Mouse (Mus musculus) midbrain, embryonic 11.5 days (tissue): ENCODE measurements at regions not wholly inside any gene's neighbourhood (a gene's known extent, or its start where the extent isn't known, plus 50 kb on each side); places are given as distances from the start of the nearest gene placed in this dataset.
A peak's percentile ranks its signal among the peaks of the same experiment; 100 is the strongest.

Experiments used
- ATAC-seq: fragments of 200-750 bp; cut with Nextera tagmentation; 2 replicates; pipeline ENCODE4 v1.8.0; 2017; ENCODE audit warnings: moderate TSS enrichment, moderate library complexity; ENCODE audit not compliant: low FRiP score
- DNase-seq: peaks from one replicate; pipeline ENCODE4 v3.0.0; 2015; ENCODE audit warnings: low spot score; ENCODE audit errors: missing footprints
- H3K27ac ChIP-seq: fragments of 300-500 bp; sonication (generic); 2 replicates; pipeline ENCODE4 v1.5.1; 2014; ENCODE audit warnings: low read depth, low read length
- H3K27me3 ChIP-seq: fragments of 300-500 bp; sonication (generic); 2 replicates; pipeline ENCODE4 v1.6.1; 2014; ENCODE audit warnings: mild to moderate bottlenecking, low read length, moderate library complexity, mixed read lengths; ENCODE audit not compliant: control insufficient read depth, insufficient read depth
- H3K36me3 ChIP-seq: fragments of 300-500 bp; sonication (generic); 2 replicates; pipeline ENCODE4 v1.6.1; 2014; ENCODE audit warnings: mild to moderate bottlenecking, low read length, moderate library complexity, mixed read lengths; ENCODE audit not compliant: control insufficient read depth, insufficient read depth
- H3K4me1 ChIP-seq: fragments of 300-500 bp; sonication (generic); 2 replicates; pipeline ENCODE4 v1.6.1; 2014; ENCODE audit warnings: low read length; ENCODE audit not compliant: control insufficient read depth, insufficient read depth
- H3K4me2 ChIP-seq: fragments of 300-500 bp; sonication (generic); 2 replicates; pipeline ENCODE4 v1.6.1; 2014; ENCODE audit warnings: mild to moderate bottlenecking, moderate library complexity
- H3K4me3 ChIP-seq: fragments of 300-500 bp; sonication (generic); 2 replicates; pipeline ENCODE4 v1.5.1; 2014; ENCODE audit warnings: low read depth, low read length
- H3K9ac ChIP-seq: fragments of 300-500 bp; sonication (generic); 2 replicates; pipeline ENCODE4 v1.6.1; 2014; ENCODE audit warnings: low read length
- H3K9me3 ChIP-seq: fragments of 300-500 bp; sonication (generic); 2 replicates; pipeline ENCODE4 v1.6.1; 2016; ENCODE audit warnings: low read length; ENCODE audit not compliant: control insufficient read depth
- WGBS: fragments of 180-500 bp; shearing (Covaris S2); extraction: QIAGEN DNeasy Blood & Tissue Kit; methylation state at CpG from one replicate; pipeline ENCODE4 v1.1.7; 2014; 5-methylcytosine and 5-hydroxymethylcytosine counted together

- no peaks in the 10 kb centered on the region for H3K27me3 ChIP-seq
- no peak overlapping the region for H3K4me3 ChIP-seq
- H3K9me3 ChIP-seq: no peaks in the 10 kb centered on the region
- no peak for ATAC-seq
- WGBS: 91% methylated on average over 3 of the region's 3 CpGs
- H3K27ac ChIP-seq: no peak overlapping the region
- no peaks in the 10 kb centered on the region for H3K36me3 ChIP-seq
- DNase-seq: no peak
- no peak overlapping the region for H3K4me2 ChIP-seq
- H3K4me1 ChIP-seq: no peaks in the 10 kb centered on the region
- no peak overlapping the region for H3K9ac ChIP-seq
These were observed 183.1 kb downstream of the Gm12728 start for GRCm38 (mm10) chr4:105972736-105973135.

- Histone ChIP-seq H3K9me3 (no peaks in the 10 kb centered on the region), H3K27me3 (no peaks in the 10 kb centered on the region), H3K9ac (no peak overlapping the region), H3K4me1 (no peaks in the 10 kb centered on the region), H3K4me3 (no peak overlapping the region), H3K36me3 (no peaks in the 10 kb centered on the region), H3K27ac (no peak overlapping the region), H3K4me2 (no peak overlapping the region)
- 87% methylated on average over 6 of the region's 6 CpGs for WGBS
- no peak for ATAC-seq
- DNase-seq: no peak
These were observed 184.2 kb downstream of the Gm12728 start for GRCm38 (mm10) chr4:105973769-105974397.

GRCm38 (mm10) chr4:105974948-105975347 lies 185.3 kb downstream of the Gm12728 start:
- no peak overlapping the region for H3K4me3 ChIP-seq
- no peaks in the 10 kb centered on the region for H3K27me3 ChIP-seq
- no peaks in the 10 kb centered on the region for H3K36me3 ChIP-seq
- no peaks in the 10 kb centered on the region for H3K4me1 ChIP-seq
- ATAC-seq (no peak), DNase-seq (no peak)
- 74% methylated on average over 4 of the region's 4 CpGs for WGBS
- H3K9ac ChIP-seq: no peak overlapping the region
- no peak overlapping the region for H3K27ac ChIP-seq
- H3K9me3 ChIP-seq: no peaks in the 10 kb centered on the region
- no peak overlapping the region for H3K4me2 ChIP-seq

- H3K27ac ChIP-seq: no peak overlapping the region
- no peaks in the 10 kb centered on the region for H3K4me1 ChIP-seq
- WGBS: 90% methylated on average over 5 of the region's 5 CpGs
- H3K36me3 ChIP-seq: no peaks in the 10 kb centered on the region
- H3K27me3 ChIP-seq: no peaks in the 10 kb centered on the region
- H3K9ac ChIP-seq: no peak overlapping the region
- H3K4me2 ChIP-seq: no peak overlapping the region
- H3K4me3 ChIP-seq: no peak overlapping the region
- DNase-seq: no peak
- no peak for ATAC-seq
- no peaks in the 10 kb centered on the region for H3K9me3 ChIP-seq
These were observed 189.4 kb downstream of the Gm12728 start for GRCm38 (mm10) chr4:105979048-105979447.

GRCm38 (mm10) chr4:105983018-105983417 lies 193.3 kb downstream of the Gm12728 start:
- H3K27me3 ChIP-seq: no peaks in the 10 kb centered on the region
- no peaks in the 10 kb centered on the region for H3K36me3 ChIP-seq
- H3K4me3 ChIP-seq: no peak overlapping the region
- H3K4me1 ChIP-seq: no peaks in the 10 kb centered on the region
- WGBS: 89% methylated on average over 1 of the region's 1 CpGs
- peak; percentile 41 for DNase-seq
- no peak overlapping the region for H3K9ac ChIP-seq
- H3K9me3 ChIP-seq: no peaks in the 10 kb centered on the region
- H3K4me2 ChIP-seq: no peak overlapping the region
- no peak overlapping the region for H3K27ac ChIP-seq
- no peak for ATAC-seq

- WGBS: 87% methylated on average over 5 of the region's 5 CpGs
These were observed 198.4 kb downstream of the Gm12728 start for GRCm38 (mm10) chr4:105987963-105988602.

GRCm38 (mm10) chr4:105992581-105993127 lies 203.0 kb downstream of the Gm12728 start:
- H3K36me3 ChIP-seq: no peaks in the 10 kb centered on the region
- no peak overlapping the region for H3K4me2 ChIP-seq
- no peaks in the 10 kb centered on the region for H3K4me1 ChIP-seq
- no peak overlapping the region for H3K4me3 ChIP-seq
- H3K27ac ChIP-seq: no peak overlapping the region
- no peaks in the 10 kb centered on the region for H3K9me3 ChIP-seq
- H3K27me3 ChIP-seq: no peaks in the 10 kb centered on the region
- ATAC-seq: no peak
- H3K9ac ChIP-seq: no peak overlapping the region
- WGBS: 83% methylated on average over 6 of the region's 6 CpGs
- DNase-seq: no peak

More at GRCm38 (mm10) chr4:105987963-105988602, 198.4 kb downstream of the Gm12728 start:
- Histone ChIP-seq H3K9ac (no peak overlapping the region), H3K4me1 (no peaks in the 10 kb centered on the region), H3K4me3 (no peak overlapping the region), H3K36me3 (no peaks in the 10 kb centered on the region), H3K27me3 (no peaks in the 10 kb centered on the region), H3K9me3 (no peaks in the 10 kb centered on the region), H3K4me2 (no peak overlapping the region), H3K27ac (no peak overlapping the region)
- DNase-seq: no peak
- ATAC-seq: no peak

- DNase-seq: no peak
These were observed 204.7 kb downstream of the Gm12728 start for GRCm38 (mm10) chr4:105994390-105994798.

GRCm38 (mm10) chr4:105996060-105996459 lies 206.4 kb downstream of the Gm12728 start:
- no peak overlapping the region for H3K27ac ChIP-seq
- H3K36me3 ChIP-seq: no peaks in the 10 kb centered on the region
- no peak overlapping the region for H3K4me3 ChIP-seq
- H3K27me3 ChIP-seq: no peaks in the 10 kb centered on the region
- H3K9ac ChIP-seq: no peak overlapping the region
- ATAC-seq: no peak
- no peaks in the 10 kb centered on the region for H3K4me1 ChIP-seq
- H3K4me2 ChIP-seq: no peak overlapping the region
- no peaks in the 10 kb centered on the region for H3K9me3 ChIP-seq
- DNase-seq: no peak
- 77% methylated on average over 4 of the region's 4 CpGs for WGBS

More at GRCm38 (mm10) chr4:105994390-105994798, 204.7 kb downstream of the Gm12728 start:
- no peak for ATAC-seq
- no peaks in the 10 kb centered on the region for H3K4me1 ChIP-seq
- no peaks in the 10 kb centered on the region for H3K27me3 ChIP-seq
- no peak overlapping the region for H3K9ac ChIP-seq
- no peak overlapping the region for H3K4me2 ChIP-seq
- no peak overlapping the region for H3K27ac ChIP-seq
- no peaks in the 10 kb centered on the region for H3K9me3 ChIP-seq
- WGBS: 86% methylated on average over 14 of the region's 14 CpGs
- no peaks in the 10 kb centered on the region for H3K36me3 ChIP-seq
- no peak overlapping the region for H3K4me3 ChIP-seq
